Mouse (Mus musculus) testis, postnatal 14 days (tissue): Measurements from ENCODE around the gene Atg2b.

ENCODE experiments used
- DNase-seq: peaks from one replicate; pipeline ENCODE4 v3.0.0; 2021; ENCODE audit warnings: low spot score

Atg2b gene

DNA sequence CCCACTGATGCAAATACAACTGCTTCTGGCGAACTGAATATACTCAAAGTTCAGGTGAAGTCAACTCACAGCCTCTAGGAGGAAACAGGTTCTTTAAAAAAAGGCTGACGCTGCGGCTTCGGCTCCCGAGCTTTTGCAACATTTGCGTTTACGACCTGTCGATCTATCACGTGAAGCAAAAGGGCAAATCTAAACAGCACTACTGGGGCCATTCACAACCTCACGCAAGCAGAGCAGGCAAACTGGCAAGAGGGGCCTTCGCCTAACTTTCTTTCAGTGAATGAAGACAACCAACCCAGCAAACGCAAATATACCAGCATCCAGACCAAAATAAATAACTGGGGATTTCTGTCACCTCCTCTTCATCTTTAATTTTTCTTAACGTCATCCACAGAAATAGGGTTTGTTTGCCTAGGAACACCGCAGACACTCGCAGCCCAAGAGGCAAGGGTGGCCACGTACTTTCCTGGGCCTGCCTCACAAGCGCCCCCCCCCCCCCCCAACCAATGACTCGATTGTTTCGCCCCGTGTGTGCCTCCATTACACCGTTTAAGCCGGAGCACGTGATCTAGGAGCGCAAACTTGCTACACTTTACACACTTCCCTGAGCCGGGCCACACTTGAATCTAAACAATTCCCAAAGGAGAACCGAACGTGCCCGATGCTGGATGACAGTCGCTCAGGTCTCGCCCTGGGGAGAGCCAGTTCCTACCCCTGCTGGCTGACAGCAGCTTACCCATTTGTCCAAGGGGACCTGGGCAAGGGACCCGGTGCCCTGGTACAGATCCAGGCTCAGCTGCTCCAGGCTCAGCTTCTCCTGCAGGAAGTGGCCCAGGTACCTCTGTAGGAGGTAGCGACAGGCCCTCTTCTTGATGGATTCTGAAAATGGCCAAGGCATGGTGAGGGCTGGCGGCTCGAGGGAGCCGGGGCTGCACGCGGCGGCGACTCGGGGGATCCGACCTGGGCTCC lies 794 bp downstream of the Atg2b start, which contains the start of gene Gskip:
Gene Gskip (plus strand): TSS at position 897 of the 969 bp plus-strand sequence.
- peak; percentile 53 for DNase-seq

DNA sequence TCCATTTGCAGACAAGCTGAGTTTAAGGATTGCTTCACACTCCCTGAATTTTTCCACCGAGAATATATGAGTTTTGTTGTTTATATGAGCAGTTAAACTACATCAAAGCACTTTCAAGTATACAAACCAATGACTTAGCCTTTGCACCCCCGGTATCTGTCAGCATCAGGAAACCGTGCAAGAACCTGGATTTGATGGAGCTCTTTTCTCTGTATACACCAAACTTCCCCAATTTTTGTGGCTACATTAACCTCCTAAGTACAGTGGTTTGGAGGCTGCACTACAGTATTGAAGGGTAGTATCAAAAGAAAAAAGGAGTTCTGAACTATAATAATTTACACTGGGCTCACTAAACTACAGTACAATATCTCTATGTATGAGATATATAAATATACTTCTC lies 6.2 kb downstream of the Atg2b start:
- no peak for DNase-seq

DNA sequence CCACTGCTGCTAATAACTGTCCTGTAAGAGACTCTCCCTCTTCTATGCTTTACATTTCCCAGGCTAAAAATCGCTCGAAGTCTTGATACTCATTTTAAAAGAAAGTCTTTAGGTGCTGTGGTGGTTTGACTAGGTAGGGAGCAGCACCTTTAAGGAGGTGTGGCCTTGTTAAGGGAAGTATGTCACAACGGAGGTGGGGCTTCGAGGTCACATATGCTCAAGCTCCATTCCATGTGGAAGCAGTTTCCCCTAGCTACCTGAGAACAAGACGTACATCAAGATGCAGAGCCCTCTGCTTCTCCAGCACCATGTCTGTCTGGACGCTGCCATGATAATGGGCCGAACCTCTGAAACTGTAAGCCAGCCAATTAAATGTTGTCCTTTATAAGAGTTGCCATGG lies 6.8 kb downstream of the Atg2b start:
- no peak for DNase-seq

DNA sequence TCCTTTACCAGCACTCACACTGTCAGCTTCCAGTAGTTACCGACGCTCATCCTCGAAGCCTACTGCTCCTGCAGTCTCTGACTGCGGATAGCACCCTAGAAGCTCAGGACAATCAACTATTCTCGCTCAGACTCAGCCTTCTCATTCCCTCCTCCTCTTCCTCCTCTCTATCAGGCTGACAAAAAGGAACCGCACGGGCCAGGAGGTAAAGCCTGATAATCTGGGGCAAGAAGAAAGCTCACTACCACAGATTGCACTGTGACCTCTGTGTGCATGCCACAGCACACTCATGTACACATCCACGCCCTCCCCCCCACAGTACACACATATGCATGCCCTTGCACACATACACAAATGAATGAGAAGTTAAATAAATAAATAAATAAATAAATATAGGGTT lies 8.7 kb downstream of the Atg2b start:
- no peak for DNase-seq

DNA sequence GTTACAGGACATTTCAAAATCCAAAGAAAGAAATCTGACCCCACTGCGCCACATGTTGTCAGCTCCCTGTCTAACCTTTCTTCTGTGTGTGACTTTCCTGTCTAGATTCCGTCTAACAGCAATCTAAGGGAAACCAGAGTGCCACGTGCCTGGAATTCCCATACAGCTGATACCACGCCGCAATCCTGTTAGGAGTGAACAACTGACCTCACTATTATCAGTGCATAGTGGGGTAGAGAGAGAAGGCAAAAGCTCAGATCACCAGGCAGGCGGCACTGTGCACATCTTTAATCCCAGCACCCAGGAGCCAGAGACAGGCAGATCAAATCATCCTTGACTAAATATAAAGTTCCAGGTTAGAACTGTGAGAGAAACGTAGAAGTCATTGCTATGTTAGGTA lies 29.2 kb downstream of the Atg2b start:
- no peak for DNase-seq

DNA sequence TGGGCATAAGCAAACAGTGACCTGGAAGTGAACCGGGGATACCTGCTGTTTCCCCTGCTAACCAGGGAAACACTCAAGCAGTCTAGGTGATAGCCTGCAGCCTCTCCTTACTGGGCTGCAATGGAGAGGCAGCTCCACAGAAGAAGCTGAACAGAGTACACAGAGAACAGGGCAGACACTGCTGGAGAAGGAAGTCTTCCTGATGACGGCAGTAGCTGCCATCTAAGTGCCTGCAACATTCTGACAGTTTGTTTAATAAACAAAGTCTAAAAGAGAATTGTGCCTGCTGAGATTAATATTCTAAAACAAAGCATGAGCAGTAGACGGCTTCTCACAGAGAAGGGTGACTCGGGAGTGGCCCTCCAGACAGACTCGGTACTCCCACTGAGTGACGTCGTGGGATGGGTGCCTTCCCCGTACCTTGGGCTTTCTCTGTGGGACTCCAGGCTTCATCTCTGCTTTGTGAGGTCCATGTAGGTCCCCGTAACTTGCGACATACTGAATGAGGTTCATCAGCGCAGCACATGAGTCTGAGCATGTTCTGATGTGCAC lies 42.2 kb downstream of the Atg2b start:
- no peak for DNase-seq

DNA sequence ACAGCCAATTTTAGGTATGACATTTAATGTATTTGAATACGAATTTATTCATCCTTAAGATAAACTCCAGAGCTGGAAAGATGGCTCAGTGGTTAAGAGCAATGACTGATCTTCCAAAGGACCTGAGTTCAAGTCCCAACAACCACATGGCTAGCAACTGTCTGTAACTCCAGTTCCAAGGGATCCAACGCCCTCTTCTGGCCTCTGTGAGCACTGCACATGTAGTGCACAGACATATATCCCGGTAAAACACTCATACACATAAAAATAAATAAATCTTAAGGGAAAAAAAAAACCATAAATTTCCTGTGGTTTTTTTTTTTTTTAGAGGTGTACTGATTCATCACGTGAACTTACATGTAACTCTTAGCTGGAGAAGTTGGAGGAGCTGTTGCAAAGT lies 47.5 kb downstream of the Atg2b start:
- no peak for DNase-seq

DNA sequence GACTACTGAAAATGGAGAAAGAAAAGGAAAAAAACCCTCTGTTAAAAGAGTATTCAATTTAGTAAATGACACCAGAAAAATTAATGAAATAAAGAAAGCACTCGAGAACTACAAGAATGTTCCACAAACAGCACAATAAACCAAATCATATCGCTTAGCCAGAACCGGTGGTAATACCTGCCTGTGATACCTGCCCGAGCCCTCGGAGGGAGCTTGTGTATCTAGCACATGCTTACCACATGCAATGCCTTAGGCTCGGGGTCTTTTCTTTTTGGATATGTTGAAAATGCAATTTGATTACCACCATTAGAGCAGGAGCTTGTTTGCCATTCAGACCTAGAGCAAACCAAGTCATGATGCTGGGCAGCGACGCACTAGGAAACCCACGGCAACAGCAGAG lies 48.5 kb downstream of the Atg2b start:
- DNase-seq = no peak

DNA sequence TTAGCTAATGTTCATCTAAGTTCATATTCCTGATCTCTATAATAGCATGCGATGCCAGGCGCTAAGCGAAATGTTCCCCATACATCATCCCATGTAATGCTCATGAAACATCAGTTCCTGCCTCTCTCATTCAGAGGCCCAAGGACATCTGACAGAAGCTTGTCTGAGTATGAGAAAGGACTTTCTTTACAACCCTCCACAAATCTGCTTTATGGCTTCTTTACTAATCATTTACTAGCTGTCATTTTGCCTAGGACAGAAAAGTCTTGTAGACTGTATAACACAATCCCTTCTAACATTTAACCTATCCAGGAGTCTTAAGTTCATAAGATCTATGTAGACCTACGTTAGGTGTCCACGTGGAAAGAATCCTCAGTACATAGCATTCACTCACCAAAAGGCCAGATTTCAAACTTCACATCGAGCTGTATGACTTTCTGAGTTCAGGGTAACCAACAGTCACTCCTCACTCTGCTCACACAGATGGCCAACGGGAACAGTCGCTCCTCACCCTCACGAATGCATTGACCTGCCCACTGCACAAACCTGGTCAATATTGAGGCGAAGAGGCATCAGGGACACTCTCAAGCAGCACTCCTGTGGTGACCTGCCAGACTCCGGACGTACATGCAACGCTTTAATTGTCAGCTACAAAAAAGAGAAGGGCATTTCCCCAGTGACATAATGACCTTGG lies 50.5 kb downstream of the Atg2b start:
- DNase-seq = no peak

DNA sequence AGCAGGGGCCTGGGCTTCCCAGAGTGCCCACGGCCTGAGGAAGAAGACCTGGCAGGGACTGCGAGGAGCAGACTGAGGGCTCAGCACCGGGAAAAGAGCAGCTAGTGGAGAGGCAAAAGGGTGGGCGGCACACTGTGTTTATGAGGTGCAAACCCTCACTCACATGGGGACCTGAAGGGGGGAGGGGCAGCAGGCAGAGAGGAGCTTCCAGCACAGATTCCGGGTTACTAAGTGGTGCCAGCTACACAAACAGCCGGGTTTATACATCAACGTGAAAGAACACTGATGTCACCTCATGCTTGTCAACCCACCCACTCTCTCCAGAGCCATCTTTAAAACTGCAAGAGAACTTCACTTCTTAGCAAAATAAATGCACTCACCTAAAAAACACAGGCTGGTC lies 59.2 kb downstream of the Atg2b start:
- DNase-seq = no peak

DNA sequence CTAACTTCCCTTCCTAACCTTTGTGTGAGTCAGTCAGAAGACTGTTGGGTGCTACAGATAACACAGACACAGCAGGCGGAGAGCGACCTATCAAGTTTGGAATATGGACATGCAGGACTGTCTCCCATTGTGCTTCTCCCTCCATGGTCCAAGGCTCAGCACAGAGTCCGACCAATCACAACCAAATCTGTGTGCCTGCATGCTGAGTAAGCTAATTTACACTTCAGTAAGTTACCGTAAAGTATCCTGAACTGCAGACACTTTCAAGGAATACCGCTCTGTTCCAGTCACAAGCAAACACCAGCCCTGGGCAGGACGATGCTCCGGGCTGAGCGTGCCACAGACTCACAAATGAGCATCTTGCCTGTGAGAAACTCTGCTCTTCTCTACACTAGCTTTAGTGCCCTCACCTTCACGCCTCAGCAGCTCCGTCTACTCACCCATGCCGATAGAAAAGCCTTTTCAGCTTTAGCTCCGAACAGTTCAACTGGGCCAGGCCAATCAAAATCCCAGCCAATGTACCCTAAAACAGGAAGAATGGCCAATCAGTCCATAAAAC lies 62.0 kb downstream of the Atg2b start:
- DNase-seq = no peak

DNA sequence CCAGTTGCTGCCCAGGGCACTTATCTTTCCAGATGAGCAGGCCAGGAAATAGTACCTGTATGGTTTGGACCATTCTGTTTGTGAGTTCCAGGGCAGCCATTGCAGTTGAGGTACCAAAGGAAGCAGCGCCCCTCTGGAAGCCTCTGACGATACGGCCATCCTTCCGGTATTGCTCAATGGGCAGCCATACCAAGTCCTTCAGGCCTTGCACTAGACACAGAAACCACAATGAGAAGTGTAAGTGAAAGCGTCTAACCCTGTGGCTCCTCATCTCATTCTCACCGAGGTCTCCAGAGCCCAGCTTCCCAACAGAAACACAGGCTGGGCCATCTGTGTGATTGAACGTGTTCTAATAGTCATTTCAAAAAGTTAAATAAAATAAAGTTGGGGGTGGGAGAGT lies 63.0 kb downstream of the Atg2b start:
- no peak for DNase-seq

DNA sequence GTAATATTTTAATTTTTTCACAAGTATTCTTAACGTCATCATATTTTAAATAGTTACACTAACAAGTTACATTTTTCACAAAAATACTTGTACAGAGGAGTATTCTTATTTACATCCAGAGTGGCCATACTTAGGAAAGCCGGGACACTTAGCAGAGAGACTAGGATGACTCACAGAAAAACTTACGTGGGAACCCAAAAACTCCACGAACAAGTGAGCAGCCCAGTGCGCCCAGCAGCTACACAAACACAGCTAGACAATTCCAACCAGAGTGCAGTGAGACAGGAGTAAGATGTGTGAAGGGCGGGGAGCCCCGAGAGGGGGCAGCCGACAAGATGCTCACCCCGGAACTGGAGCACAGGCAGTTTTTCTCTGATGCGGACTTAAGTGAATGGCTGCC lies 71.5 kb downstream of the Atg2b start:
- no peak for DNase-seq

DNA sequence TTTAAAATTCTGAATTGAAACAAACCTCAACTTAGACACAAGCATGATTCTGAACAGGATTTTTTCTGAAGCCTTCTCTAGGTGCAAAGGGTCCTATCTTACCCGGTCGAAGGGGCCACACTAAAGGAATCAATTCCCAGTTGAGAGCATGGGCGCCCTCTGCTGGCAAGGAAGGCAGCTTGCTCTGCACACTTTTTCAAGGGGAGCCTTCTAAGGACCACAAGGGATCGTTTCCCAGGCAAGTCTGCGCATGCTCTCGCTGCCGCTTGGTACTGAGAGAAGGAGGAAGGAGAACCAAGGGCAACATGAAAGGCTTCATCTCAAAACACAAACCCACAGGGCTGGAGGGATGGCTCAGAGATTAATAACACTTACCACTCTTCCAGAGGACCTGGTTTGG lies 73.3 kb downstream of the Atg2b start:
- DNase-seq = no peak

DNA sequence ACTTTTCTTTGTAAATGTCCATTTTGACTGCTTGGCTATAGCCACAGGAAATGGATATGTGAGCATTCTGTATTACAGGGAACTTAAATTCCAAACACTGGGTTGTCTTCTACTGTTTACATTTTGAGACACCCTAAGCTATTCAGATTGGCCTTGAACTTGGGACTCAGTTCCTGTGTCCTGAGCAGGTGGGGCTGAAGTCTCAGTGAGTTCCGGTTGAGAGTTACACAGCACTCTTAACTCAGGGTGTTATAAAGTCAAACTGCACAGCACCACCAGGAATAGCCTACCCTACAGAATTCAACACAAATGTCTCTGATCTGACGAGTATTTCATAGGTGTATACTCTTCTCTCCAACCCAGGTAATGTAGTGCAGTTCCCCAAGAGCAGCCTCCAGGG lies 74.0 kb downstream of the Atg2b start:
- DNase-seq = no peak

DNA sequence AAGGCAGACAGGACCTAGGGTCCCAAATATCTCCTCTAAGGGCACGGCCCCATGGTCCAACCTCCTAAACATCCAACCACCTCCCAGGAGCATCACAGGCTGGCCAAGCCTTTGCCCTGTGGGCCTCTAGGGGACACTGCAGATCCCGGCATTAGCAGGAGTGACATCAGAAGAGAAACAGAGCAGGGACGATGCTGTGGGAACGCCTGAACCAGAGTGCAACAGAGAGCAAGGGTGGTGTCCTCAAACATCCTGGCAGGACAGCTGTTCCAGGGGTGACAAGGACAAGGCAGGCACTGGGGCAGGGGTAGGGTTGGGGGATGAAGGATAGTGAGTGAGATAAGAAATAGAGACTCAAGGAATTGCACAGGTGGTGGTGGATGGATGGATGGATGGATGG lies 78.1 kb downstream of the Atg2b start:
- DNase-seq = no peak

DNA sequence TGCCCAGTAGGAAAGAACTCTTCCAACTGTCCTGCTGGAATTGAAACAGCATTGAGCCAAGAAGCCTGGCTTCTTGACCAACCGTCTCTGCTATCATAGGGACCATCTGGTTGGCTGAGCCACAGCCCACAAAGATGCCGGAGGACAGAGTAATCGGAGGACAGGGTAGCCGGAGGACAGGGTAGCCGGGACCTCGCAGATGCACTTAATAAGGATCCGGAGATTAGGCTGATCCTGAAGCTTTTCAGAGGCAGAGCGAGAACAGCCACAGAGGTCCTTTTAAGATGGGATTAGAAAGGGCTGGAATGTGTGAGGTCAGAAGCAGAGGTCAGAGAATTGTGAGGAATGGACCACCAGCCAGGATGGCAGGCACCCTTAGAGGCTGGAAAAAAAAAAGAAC lies 79.8 kb downstream of the Atg2b start:
- DNase-seq = no peak

DNA sequence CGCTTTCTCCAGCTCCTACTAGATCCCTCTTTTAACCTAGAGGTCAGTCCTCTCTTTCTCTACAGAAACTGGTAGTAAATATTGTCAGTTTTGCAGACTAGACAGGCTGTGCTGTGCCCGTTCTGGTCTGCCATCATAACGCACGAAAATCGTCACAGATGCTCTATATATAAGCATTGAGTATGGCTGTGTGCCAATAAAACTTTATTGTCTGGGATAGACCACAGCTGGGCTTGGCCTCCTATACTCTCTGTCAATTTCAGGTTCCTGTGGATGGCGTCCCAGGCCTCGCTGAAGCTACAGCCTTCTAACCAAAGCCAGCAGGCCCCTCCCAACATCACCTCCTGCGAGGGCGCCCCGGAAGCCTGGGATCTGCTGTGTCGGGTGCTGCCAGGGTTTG lies 81.1 kb downstream of the Atg2b start:
- DNase-seq = no peak

DNA sequence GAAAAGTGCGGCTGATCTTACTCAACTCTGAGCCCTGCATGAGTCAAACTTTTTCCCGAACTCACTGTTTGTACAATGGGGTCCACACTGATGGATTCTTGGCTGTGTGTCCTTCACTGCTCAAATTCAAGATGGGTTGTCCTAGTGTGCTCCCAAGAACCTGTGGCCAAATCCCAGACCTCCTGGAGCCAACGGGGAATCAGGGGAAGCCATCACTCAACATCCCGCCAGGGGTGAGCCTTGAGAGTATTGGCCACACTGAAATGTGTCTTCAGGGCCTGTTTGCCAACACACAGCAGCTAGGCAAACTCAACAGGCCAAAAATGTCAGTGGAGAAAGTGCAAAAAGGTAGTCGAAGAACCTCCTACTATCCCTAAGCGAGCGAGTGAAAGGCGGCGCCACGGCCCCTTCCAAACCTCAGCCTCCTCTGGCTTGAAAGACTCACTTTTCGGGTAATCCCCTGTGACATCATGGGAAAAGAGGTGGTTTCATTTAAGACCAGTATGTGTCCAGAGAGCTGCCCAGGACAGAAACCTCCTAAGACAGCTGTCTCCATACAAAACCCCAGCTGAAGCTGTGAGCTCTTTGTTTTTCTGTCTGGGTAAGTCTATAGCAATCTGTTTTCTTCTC lies 82.3 kb downstream of the Atg2b start, which contains the start of gene Bdkrb1:
Gene Bdkrb1 (plus strand): TSS at position 505 of the 630 bp plus-strand sequence.
- no peak for DNase-seq

DNA sequence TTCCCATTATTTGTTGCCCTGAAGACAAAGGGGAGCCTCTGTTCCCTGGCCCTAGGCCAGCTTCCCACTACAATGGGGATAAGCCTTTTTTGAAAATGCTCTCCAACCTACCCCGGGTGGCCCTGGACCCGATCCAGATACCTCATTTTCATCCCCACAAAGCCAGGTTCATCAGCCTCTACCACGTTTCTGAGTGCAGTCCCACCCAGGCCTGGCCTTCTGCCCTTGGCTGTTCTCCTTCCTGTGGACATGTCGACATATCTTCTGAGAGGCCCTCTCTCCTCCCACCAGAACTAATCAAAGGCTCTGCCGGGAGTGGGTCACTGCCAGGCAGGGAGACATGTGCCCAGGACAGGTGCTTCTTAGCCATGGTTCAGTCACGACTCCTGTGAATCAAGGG lies 83.4 kb downstream of the Atg2b start:
- DNase-seq = no peak

DNA sequence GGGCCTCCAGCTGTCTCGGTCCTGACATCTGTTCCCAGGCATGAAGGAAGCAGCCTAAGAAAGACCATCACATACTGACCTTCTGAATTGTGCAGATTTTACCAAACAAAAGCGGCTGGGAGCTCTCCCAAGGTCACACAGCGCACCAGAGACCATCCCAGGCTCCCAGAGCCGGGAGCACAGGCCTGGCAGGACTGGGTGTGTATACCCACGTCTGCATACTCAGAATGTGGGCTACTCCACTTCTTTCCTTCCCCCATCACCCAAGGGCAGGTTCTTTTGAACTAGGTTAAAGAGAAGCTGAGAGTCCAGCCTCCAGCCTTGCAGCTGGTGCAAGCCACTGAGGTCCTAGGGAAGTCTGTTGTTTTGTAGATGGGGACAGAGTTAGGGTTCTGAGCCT lies 85.9 kb downstream of the Atg2b start:
- no peak for DNase-seq

DNA sequence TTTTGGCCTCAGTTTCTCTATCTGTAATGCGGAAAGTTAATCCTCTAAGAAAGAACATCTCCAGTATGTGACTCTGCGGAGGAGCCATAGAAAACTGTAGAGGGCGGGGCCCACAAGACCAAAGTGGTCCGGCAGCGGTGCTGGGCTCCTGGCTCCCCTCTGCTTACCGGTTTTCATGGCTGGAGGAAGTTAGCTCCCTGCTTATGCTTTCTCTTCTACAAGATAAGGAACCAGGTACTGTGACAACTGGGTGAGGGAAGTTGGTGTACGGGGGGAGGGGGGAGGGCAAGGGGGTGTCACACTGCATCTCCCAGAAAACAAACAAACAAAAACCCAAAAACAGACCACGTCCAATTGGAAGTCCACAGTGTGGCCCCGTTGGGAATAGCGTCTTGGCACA lies 86.5 kb downstream of the Atg2b start:
- no peak for DNase-seq
